Mouse (Mus musculus): ENCODE results near the gene Slc52a3. TPM values are rescaled to one million over a fixed set of nuclear protein-coding genes. Genes with fewer than 3 reads are reported as not detected.

Gene Slc52a3
- total RNA-seq (2015; ENCODE audit: low replicate concordance) (not detected in 2 replicates), total RNA-seq (2017; ENCODE audit: low replicate concordance) (0.26 TPM in 1 of 2 replicates, not detected in the other)

- peak; percentile 62; the same call in 1 of the 2 replicates for ATAC-seq (replicated peaks; ENCODE audit: low FRiP score, poor library complexity, severe bottlenecking)
These were observed at the start of gene Slc52a3 for GRCm38 (mm10) chr2:151996229-151997189. TSS of gene Slc52a3 (plus strand) at chr2:151996511.

GRCm38 (mm10) chr2:151947617-151948016 is 48.7 kb upstream of the Slc52a3 start:
- ATAC-seq (replicated peaks; ENCODE audit: low FRiP score, poor library complexity, severe bottlenecking): no peak

GRCm38 (mm10) chr2:151948311-151948710 is 48.0 kb upstream of the Slc52a3 start:
- ATAC-seq (replicated peaks; ENCODE audit: low FRiP score, poor library complexity, severe bottlenecking): no peak

GRCm38 (mm10) chr2:151949082-151949774 is 47.1 kb upstream of the Slc52a3 start:
- no peak for ATAC-seq (replicated peaks; ENCODE audit: low FRiP score, poor library complexity, severe bottlenecking)

GRCm38 (mm10) chr2:151953665-151954064 is 42.6 kb upstream of the Slc52a3 start:
- no peak for ATAC-seq (replicated peaks; ENCODE audit: low FRiP score, poor library complexity, severe bottlenecking)

GRCm38 (mm10) chr2:151956500-151957137 is 39.7 kb upstream of the Slc52a3 start:
- no peak for ATAC-seq (replicated peaks; ENCODE audit: low FRiP score, poor library complexity, severe bottlenecking)

GRCm38 (mm10) chr2:151959274-151959673 is 37.0 kb upstream of the Slc52a3 start:
- no peak for ATAC-seq (replicated peaks; ENCODE audit: low FRiP score, poor library complexity, severe bottlenecking)

- ATAC-seq (replicated peaks; ENCODE audit: low FRiP score, poor library complexity, severe bottlenecking): no peak
These were observed 34.8 kb upstream of the Slc52a3 start for GRCm38 (mm10) chr2:151961284-151962196.

GRCm38 (mm10) chr2:151962474-151962873 is 33.8 kb upstream of the Slc52a3 start:
- no peak for ATAC-seq (replicated peaks; ENCODE audit: low FRiP score, poor library complexity, severe bottlenecking)

GRCm38 (mm10) chr2:151963319-151963718 is 33.0 kb upstream of the Slc52a3 start:
- ATAC-seq (replicated peaks; ENCODE audit: low FRiP score, poor library complexity, severe bottlenecking): no peak

GRCm38 (mm10) chr2:151964052-151964451 is 32.3 kb upstream of the Slc52a3 start:
- no peak for ATAC-seq (replicated peaks; ENCODE audit: low FRiP score, poor library complexity, severe bottlenecking)

- no peak for ATAC-seq (replicated peaks; ENCODE audit: low FRiP score, poor library complexity, severe bottlenecking)
These were observed 29.0 kb upstream of the Slc52a3 start for GRCm38 (mm10) chr2:151967176-151967750.

- ATAC-seq (replicated peaks; ENCODE audit: low FRiP score, poor library complexity, severe bottlenecking): no peak
These were observed 28.5 kb upstream of the Slc52a3 start for GRCm38 (mm10) chr2:151967792-151968191.

GRCm38 (mm10) chr2:151968451-151968850 is 27.9 kb upstream of the Slc52a3 start:
- no peak for ATAC-seq (replicated peaks; ENCODE audit: low FRiP score, poor library complexity, severe bottlenecking)

- ATAC-seq (replicated peaks; ENCODE audit: low FRiP score, poor library complexity, severe bottlenecking): no peak
These were observed 27.3 kb upstream of the Slc52a3 start for GRCm38 (mm10) chr2:151968986-151969385.

- no peak for ATAC-seq (replicated peaks; ENCODE audit: low FRiP score, poor library complexity, severe bottlenecking)
These were observed 26.9 kb upstream of the Slc52a3 start for GRCm38 (mm10) chr2:151969396-151969795.

- 0 out of 2 replicates have a peak, but pooled peaks have one; percentile 33 for ATAC-seq (replicated peaks; ENCODE audit: low FRiP score, poor library complexity, severe bottlenecking)
These were observed 25.8 kb upstream of the Slc52a3 start for GRCm38 (mm10) chr2:151970191-151971172.

- ATAC-seq (replicated peaks; ENCODE audit: low FRiP score, poor library complexity, severe bottlenecking): no peak
These were observed 24.6 kb upstream of the Slc52a3 start for GRCm38 (mm10) chr2:151971748-151972147.

All from erythroid progenitor cell, adult 5-6 weeks (primary cell).